Mouse (Mus musculus) E14TG2a.4 (cell line): ENCODE measurements at regions not wholly inside any gene's neighbourhood (a gene's known extent, or its start where the extent isn't known, plus 50 kb on each side); places are given as distances from the start of the nearest gene placed in this dataset.

Source experiments
- CTCF ChIP-seq: conservative IDR thresholded peaks from 2 replicates; pipeline ENCODE4 v1.5.1; 2014; ENCODE audit warnings: low read length
- NANOG ChIP-seq: IDR thresholded peaks from 2 replicates; pipeline ENCODE4 v1.6.1; 2014; ENCODE audit warnings: borderline replicate concordance, low read length, mixed read lengths

DNA sequence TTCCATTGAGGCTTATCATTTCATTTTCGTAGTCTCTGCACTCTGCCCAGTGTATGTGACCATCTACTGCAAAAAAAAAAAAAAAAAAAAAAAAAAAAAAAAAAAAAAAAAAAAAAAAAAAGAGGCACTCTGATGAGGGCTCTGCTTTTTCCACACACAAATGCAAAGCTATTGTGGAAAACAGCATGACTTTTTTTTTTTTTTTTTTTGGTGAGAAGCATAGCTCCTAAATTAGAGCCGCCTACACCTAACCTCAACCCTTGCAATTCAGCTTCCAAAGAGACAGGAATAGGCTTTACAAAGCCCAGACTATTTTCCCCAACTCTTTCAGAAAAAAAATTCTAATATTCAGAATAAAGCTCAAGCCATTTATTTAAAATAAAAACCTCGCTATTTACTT lies 54.0 kb upstream of the B430305J03Rik start:
- TF ChIP-seq CTCF, result no peak
- no peak for TF ChIP-seq NANOG
